Mouse (Mus musculus) embryonic fibroblast, embryonic 13.5 days (primary cell): ENCODE measurements at regions not wholly inside any gene's neighbourhood (a gene's known extent, or its start where the extent isn't known, plus 50 kb on each side); places are given as distances from the start of the nearest gene placed in this dataset.

ENCODE experiments used
- CTCF ChIP-seq: IDR thresholded peaks from 2 replicates; pipeline ENCODE4 v1.5.1; 2011; ENCODE audit warnings: mild to moderate bottlenecking, control low read depth, low read length, moderate library complexity, borderline replicate concordance; ENCODE audit not compliant: insufficient read depth
- POLR2A ChIP-seq: IDR thresholded peaks from 2 replicates; pipeline ENCODE4 v1.6.1; 2011; ENCODE audit warnings: low read depth, mild to moderate bottlenecking, control low read depth, low read length, moderate library complexity

DNA sequence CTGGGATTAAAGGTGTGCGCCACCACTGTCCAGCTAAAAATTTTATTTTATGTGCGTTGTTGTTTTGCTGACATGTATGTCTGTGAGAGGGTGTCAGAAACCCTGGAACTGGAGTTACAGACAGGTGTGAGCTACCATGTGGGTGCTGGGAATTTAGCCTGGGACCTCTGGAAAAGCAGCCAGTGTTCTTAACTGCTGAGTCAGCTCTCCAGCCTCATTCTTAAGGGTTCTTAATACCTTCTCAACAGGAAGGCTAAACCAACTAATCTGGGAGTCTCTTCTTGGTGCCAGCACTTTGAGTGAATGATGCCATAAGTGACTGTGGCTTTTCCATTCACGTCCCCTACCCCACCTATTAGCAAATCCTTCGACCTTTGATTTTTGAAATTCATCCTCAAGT lies 104.6 kb upstream of the Teddm2 start:
- no peak for TF ChIP-seq CTCF
- TF ChIP-seq POLR2A, result no peak
